Mouse (Mus musculus): Measurements from ENCODE around the gene Rpl32.

DNA sequence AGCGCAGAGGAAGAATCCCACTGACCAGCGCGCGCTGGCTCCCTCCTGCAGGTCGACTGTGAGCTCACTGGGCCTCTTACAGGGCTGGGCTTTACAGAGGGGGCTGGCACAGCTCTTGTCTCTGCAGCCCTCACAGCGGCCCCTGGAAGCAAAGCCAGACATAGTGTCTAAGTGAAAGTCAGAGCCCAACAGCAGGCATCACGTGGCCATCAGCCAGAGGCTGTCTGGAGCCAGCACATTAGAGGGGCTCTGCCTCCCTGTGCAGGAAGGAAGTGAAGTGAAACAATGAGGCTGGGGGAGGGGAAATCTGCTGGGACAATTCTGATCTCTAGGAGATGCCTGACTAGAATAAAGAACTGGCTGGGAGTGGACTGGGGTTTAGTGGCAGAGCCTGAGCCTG lies 44.4 kb downstream of the Rpl32 start:
- TF ChIP-seq CTCF (IDR thresholded peaks at IDR 0.05; ENCODE audit: extremely low read depth, insufficient read depth, insufficient read length, insufficient replicate concordance) (no peak), POLR2A (IDR thresholded peaks at IDR 0.05; ENCODE audit: low read depth, low read length) (no peak)
